Mouse (Mus musculus) forebrain, embryonic 16.5 days (tissue): ENCODE results near the gene Slc9b2. TPM values are rescaled to one million over a fixed set of nuclear protein-coding genes. Genes with fewer than 3 reads are reported as not detected.

Experiments
- ATAC-seq: fragments of 200-750 bp; cut with Nextera tagmentation; 2 replicates; pipeline ENCODE4 v1.8.0; 2017; ENCODE audit warnings: mild to moderate bottlenecking, moderate library complexity
- H3K27ac ChIP-seq: fragments of 300-500 bp; sonication (generic); 2 replicates; pipeline ENCODE4 v1.5.1; 2014; ENCODE audit warnings: low read length, control low read depth
- H3K27me3 ChIP-seq: fragments of 300-500 bp; sonication (generic); replicated peaks from 2 replicates; pipeline ENCODE4 v1.6.1; 2014; ENCODE audit warnings: low read length; ENCODE audit not compliant: control insufficient read depth, insufficient read depth
- H3K36me3 ChIP-seq: fragments of 300-500 bp; sonication (generic); 2 replicates; pipeline ENCODE4 v1.6.1; 2014; ENCODE audit not compliant: control insufficient read depth, insufficient read depth
- H3K4me1 ChIP-seq: fragments of 300-500 bp; sonication (generic); replicated peaks from 2 replicates; pipeline ENCODE4 v1.6.1; 2014; ENCODE audit warnings: low read length; ENCODE audit not compliant: control insufficient read depth, insufficient read depth
- H3K4me2 ChIP-seq: fragments of 300-500 bp; sonication (generic); 2 replicates; pipeline ENCODE4 v1.6.1; 2014; ENCODE audit warnings: mild to moderate bottlenecking, low read length, control low read depth
- H3K4me3 ChIP-seq: fragments of 300-500 bp; sonication (generic); replicated peaks from 2 replicates; pipeline ENCODE4 v1.5.1; 2014; ENCODE audit warnings: mild to moderate bottlenecking, low read length, control low read depth
- H3K9ac ChIP-seq: fragments of 300-500 bp; sonication (generic); replicated peaks from 2 replicates; pipeline ENCODE4 v1.6.1; 2014; ENCODE audit warnings: low read depth, low read length, control low read depth
- H3K9me3 ChIP-seq: fragments of 300-500 bp; sonication (generic); 2 replicates; pipeline ENCODE4 v1.6.1; 2016; ENCODE audit warnings: low read length; ENCODE audit not compliant: control insufficient read depth
- WGBS: fragments of 180-500 bp; shearing (Covaris S2); extraction: QIAGEN DNeasy Blood & Tissue Kit; methylation state at CpG from one replicate; pipeline ENCODE4 v1.1.7; 2014; 5-methylcytosine and 5-hydroxymethylcytosine counted together
- polyA plus RNA-seq: library from polyadenylated mRNA; unstranded; fragments of >200 nt; fragmentation: Nextera tagmentation; extraction: Ambion mirVana; gene quantifications from 2 replicates; pipeline ENCODE4 v1.2.1, GENCODE M21; 2015

Gene Slc9b2
- polyA plus RNA-seq, 1 experiment from 2014 or later = 2.1 TPM

GRCm38 (mm10) chr3:135377445-135377844 lies 69.9 kb downstream of the Slc9b2 start:
- Histone ChIP-seq H3K4me1 (no peaks in the 10 kb centered on the region), H3K27me3 (no peaks in the 10 kb centered on the region), H3K9me3 (no peaks in the 10 kb centered on the region), H3K4me2 (no peak overlapping the region), H3K9ac (no peak overlapping the region), H3K4me3 (no peak overlapping the region), H3K27ac (no peak overlapping the region), H3K36me3 (no peaks in the 10 kb centered on the region)
- no peak for ATAC-seq
- WGBS = 84% methylated on average over 10 of the region's 10 CpGs

GRCm38 (mm10) chr3:135379868-135380267 lies 72.4 kb downstream of the Slc9b2 start:
- Histone ChIP-seq H3K4me1 (no peaks in the 10 kb centered on the region), H3K9me3 (no peaks in the 10 kb centered on the region), H3K4me2 (no peak overlapping the region), H3K4me3 (no peak overlapping the region), H3K36me3 (no peaks in the 10 kb centered on the region), H3K27ac (no peak overlapping the region), H3K9ac (no peak overlapping the region), H3K27me3 (no peaks in the 10 kb centered on the region)
- WGBS = 97% methylated on average over 4 of the region's 4 CpGs
- ATAC-seq = no peak

DNA sequence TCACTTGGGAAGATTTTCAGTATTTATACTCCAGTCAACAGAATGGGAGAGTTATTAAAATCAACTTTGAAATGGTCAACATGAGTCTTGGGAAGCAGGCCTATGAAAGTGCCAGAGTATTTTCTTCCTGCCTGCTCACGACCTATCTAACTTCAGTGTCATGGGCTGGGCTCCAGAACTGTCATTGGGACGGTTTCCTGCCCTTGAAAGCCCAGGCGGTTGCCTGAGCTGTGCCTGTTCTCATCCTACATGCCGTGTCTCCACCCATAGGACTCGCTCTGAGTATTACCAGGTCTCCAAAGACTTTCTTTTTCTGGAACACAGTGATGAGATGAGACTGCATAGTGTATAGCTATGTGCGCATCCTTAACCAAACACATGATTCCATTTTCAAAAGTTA lies 85.7 kb downstream of the Slc9b2 start:
- no peak overlapping the region for H3K4me3 ChIP-seq
- no peak overlapping the region for H3K27ac ChIP-seq
- H3K4me2 ChIP-seq = no peak overlapping the region
- WGBS = 84% methylated on average over 6 of the region's 6 CpGs
- no peaks in the 10 kb centered on the region for H3K4me1 ChIP-seq
- H3K36me3 ChIP-seq = no peaks in the 10 kb centered on the region
- ATAC-seq = no peak
- H3K27me3 ChIP-seq = no peaks in the 10 kb centered on the region
- H3K9me3 ChIP-seq = no peaks in the 10 kb centered on the region
- no peak overlapping the region for H3K9ac ChIP-seq

Other genes starting within 250 kb of the Slc9b2 start
- gene Cenpe, start 95.2 kb upstream of the Slc9b2 start, polyA plus RNA-seq = 10.5 and 13.5 TPM in 2 replicates
- gene Bdh2, start 26.5 kb upstream of the Slc9b2 start, polyA plus RNA-seq = 2.1 and 3.4 TPM in 2 replicates
- not detected in 2 replicates for gene Slc9b1, start 40.3 kb downstream of the Slc9b2 start, polyA plus RNA-seq
- gene Cisd2, start 116.2 kb downstream of the Slc9b2 start, polyA plus RNA-seq = 63.7 and 72.5 TPM in 2 replicates
- gene Ube2d3, start 130.4 kb downstream of the Slc9b2 start, polyA plus RNA-seq = 383 and 423 TPM in 2 replicates
- 4.3 and 4.6 TPM in 2 replicates for gene Manba, start 177.9 kb downstream of the Slc9b2 start, polyA plus RNA-seq